Mouse (Mus musculus): ENCODE data around the gene Vpreb2. TPM values are rescaled to one million over a fixed set of nuclear protein-coding genes. Genes with fewer than 3 reads are reported as not detected.
A peak's percentile ranks its signal among the peaks of the same experiment; 100 is the strongest.

Gene Vpreb2
- not detected in 2 replicates for polyA plus RNA-seq (2012; ENCODE audit: insufficient read depth, insufficient read length, missing spikeins)

- Histone ChIP-seq H3K4me1 (ENCODE audit: control insufficient read depth, insufficient read depth, low read length) (peaks cover 3% of the 10 kb centered on the region; the same call in 1 of the 2 replicates), H3K27ac (ENCODE audit: insufficient read depth, low read depth, low read length) (no peak within 1 kb of the TSS), H3K4me3 (ENCODE audit: insufficient read depth, low read length) (no peak within 1 kb of the TSS)
- TF ChIP-seq CTCF (IDR thresholded peaks at IDR 0.05; ENCODE audit: low read depth, low read length) (no peak), POLR2A (IDR thresholded peaks at IDR 0.05; ENCODE audit: borderline replicate concordance, low read depth, low read length) (no peak)
Observed at GRCm38 (mm10) chr16:17980128-17980527, at the start of gene Vpreb2. Gene Vpreb2, plus strand, starts transcription at chr16:17980428.

- TF ChIP-seq POLR2A (IDR thresholded peaks at IDR 0.05; ENCODE audit: borderline replicate concordance, low read depth, low read length) (no peak), CTCF (IDR thresholded peaks at IDR 0.05; ENCODE audit: low read depth, low read length) (no peak)
- Histone ChIP-seq H3K4me3 (ENCODE audit: insufficient read depth, low read length) (no peak overlapping the region), H3K27ac (ENCODE audit: insufficient read depth, low read depth, low read length) (no peak overlapping the region), H3K4me1 (ENCODE audit: control insufficient read depth, insufficient read depth, low read length) (peaks cover 17% of the 10 kb centered on the region)
Observed at GRCm38 (mm10) chr16:17931906-17932460, 48.2 kb upstream of the Vpreb2 start.

GRCm38 (mm10) chr16:17933594-17934444 lies 46.4 kb upstream of the Vpreb2 start:
- Histone ChIP-seq H3K4me3 (ENCODE audit: insufficient read depth, low read length) (no peak overlapping the region), H3K27ac (ENCODE audit: insufficient read depth, low read depth, low read length) (no peak overlapping the region), H3K4me1 (ENCODE audit: control insufficient read depth, insufficient read depth, low read length) (peaks cover 15% of the 10 kb centered on the region)
- no peak for TF ChIP-seq CTCF (IDR thresholded peaks at IDR 0.05; ENCODE audit: low read depth, low read length)
- TF ChIP-seq POLR2A (IDR thresholded peaks at IDR 0.05; ENCODE audit: borderline replicate concordance, low read depth, low read length): no peak

- TF ChIP-seq POLR2A (IDR thresholded peaks at IDR 0.05; ENCODE audit: borderline replicate concordance, low read depth, low read length): no peak
- TF ChIP-seq CTCF (IDR thresholded peaks at IDR 0.05; ENCODE audit: low read depth, low read length): no peak
Observed at GRCm38 (mm10) chr16:17934445-17934910, 45.8 kb upstream of the Vpreb2 start.

GRCm38 (mm10) chr16:17936776-17937175 lies 43.5 kb upstream of the Vpreb2 start:
- Histone ChIP-seq H3K4me3 (ENCODE audit: insufficient read depth, low read length) (no peak overlapping the region), H3K27ac (ENCODE audit: insufficient read depth, low read depth, low read length) (no peak overlapping the region), H3K4me1 (ENCODE audit: control insufficient read depth, insufficient read depth, low read length) (peaks cover 11% of the 10 kb centered on the region)
- TF ChIP-seq POLR2A (IDR thresholded peaks at IDR 0.05; ENCODE audit: borderline replicate concordance, low read depth, low read length) (no peak), CTCF (IDR thresholded peaks at IDR 0.05; ENCODE audit: low read depth, low read length) (no peak)

More at GRCm38 (mm10) chr16:17934445-17934910, 45.8 kb upstream of the Vpreb2 start:
- H3K4me3 ChIP-seq (ENCODE audit: insufficient read depth, low read length): no peak overlapping the region
- peaks cover 11% of the 10 kb centered on the region for H3K4me1 ChIP-seq (ENCODE audit: control insufficient read depth, insufficient read depth, low read length)
- no peak overlapping the region for H3K27ac ChIP-seq (ENCODE audit: insufficient read depth, low read depth, low read length)

- TF ChIP-seq POLR2A (IDR thresholded peaks at IDR 0.05; ENCODE audit: borderline replicate concordance, low read depth, low read length) (no peak), CTCF (IDR thresholded peaks at IDR 0.05; ENCODE audit: low read depth, low read length) (no peak)
- H3K4me3 ChIP-seq (ENCODE audit: insufficient read depth, low read length): no peak overlapping the region
- peaks cover 11% of the 10 kb centered on the region for H3K4me1 ChIP-seq (ENCODE audit: control insufficient read depth, insufficient read depth, low read length)
- H3K27ac ChIP-seq (ENCODE audit: insufficient read depth, low read depth, low read length): no peak overlapping the region
Observed at GRCm38 (mm10) chr16:17938187-17938586, 42.0 kb upstream of the Vpreb2 start.

- H3K4me1 ChIP-seq (ENCODE audit: control insufficient read depth, insufficient read depth, low read length): peaks cover 11% of the 10 kb centered on the region
- peak; percentile 56 for TF ChIP-seq CTCF (IDR thresholded peaks at IDR 0.05; ENCODE audit: low read depth, low read length)
- TF ChIP-seq POLR2A (IDR thresholded peaks at IDR 0.05; ENCODE audit: borderline replicate concordance, low read depth, low read length): no peak
- no peak overlapping the region for H3K4me3 ChIP-seq (ENCODE audit: insufficient read depth, low read length)
- no peak overlapping the region for H3K27ac ChIP-seq (ENCODE audit: insufficient read depth, low read depth, low read length)
Observed at GRCm38 (mm10) chr16:17938821-17939220, 41.4 kb upstream of the Vpreb2 start.

GRCm38 (mm10) chr16:17939255-17939751 lies 40.9 kb upstream of the Vpreb2 start:
- TF ChIP-seq POLR2A (IDR thresholded peaks at IDR 0.05; ENCODE audit: borderline replicate concordance, low read depth, low read length): no peak
- peaks cover 8% of the 10 kb centered on the region for H3K4me1 ChIP-seq (ENCODE audit: control insufficient read depth, insufficient read depth, low read length)
- H3K4me3 ChIP-seq (ENCODE audit: insufficient read depth, low read length): no peak overlapping the region
- H3K27ac ChIP-seq (ENCODE audit: insufficient read depth, low read depth, low read length): no peak overlapping the region

GRCm38 (mm10) chr16:17943466-17943865 lies 36.8 kb upstream of the Vpreb2 start:
- Histone ChIP-seq H3K27ac (ENCODE audit: insufficient read depth, low read depth, low read length) (no peak overlapping the region), H3K4me1 (ENCODE audit: control insufficient read depth, insufficient read depth, low read length) (no peaks in the 10 kb centered on the region), H3K4me3 (ENCODE audit: insufficient read depth, low read length) (no peak overlapping the region)
- no peak for TF ChIP-seq CTCF (IDR thresholded peaks at IDR 0.05; ENCODE audit: low read depth, low read length)
- TF ChIP-seq POLR2A (IDR thresholded peaks at IDR 0.05; ENCODE audit: borderline replicate concordance, low read depth, low read length): no peak

All from bone marrow macrophage, adult 2 months (primary cell).